Mouse (Mus musculus): ENCODE results near the gene Prdm11. TPM values are rescaled to one million over a fixed set of nuclear protein-coding genes. Genes with fewer than 3 reads are reported as not detected.

Prdm11 gene
- polyA plus RNA-seq, 1 experiment from 2014 or later = 2.1 TPM

DNA sequence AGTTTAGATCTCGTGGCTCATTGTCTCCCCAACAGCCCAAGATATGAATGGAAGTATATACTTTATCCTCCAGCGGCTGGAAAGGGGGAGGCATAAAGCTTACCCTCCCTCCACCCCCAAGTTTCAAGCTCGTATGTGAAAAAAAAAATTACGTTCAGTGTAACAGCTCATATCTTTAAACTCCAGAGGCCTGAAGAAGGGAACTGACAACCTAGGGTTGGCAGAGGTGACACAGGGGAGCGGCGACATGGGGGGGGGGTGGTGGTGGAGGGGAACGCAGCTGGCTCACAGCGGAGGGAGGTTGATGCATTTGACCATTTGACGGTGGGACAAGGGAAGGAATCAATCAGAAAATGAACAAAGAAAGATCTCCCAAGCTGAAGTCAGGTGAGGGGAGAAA, 74.9 kb downstream of the Prdm11 start:
- Histone ChIP-seq H3K4me3 (replicated peaks) (no peak overlapping the region), H3K27ac (no peak overlapping the region), H3K9me3 (no peaks in the 10 kb centered on the region), H3K4me2 (no peak overlapping the region), H3K36me3 (replicated peaks) (peaks cover 51% of the 10 kb centered on the region), H3K9ac (no peak overlapping the region), H3K27me3 (no peaks in the 10 kb centered on the region), H3K4me1 (peaks cover 15% of the 10 kb centered on the region)
- WGBS = 85% methylated on average over 9 of the region's 9 CpGs
- no peak for ATAC-seq (ENCODE audit: low FRiP score)

DNA sequence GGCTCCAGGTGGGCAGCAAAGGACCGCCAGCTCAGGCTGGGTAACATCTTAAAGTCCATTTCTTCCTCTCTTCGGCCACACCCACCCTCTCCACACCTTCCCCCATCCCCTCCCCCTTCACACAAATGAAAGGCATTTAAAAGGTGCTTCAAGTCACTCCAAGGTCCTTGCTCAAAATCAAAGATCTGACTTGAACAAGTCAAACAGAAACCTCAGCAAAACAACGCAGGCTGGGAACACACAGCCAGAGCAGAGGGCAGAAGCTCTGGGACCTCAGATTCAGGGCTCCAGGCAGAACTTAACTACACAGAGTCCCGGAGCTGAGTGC, 78.2 kb downstream of the Prdm11 start:
- peaks cover 15% of the 10 kb centered on the region for H3K4me1 ChIP-seq
- no peak overlapping the region for H3K4me3 ChIP-seq (replicated peaks)
- H3K9ac ChIP-seq = no peak overlapping the region
- H3K27ac ChIP-seq = no peak overlapping the region
- H3K27me3 ChIP-seq = no peaks in the 10 kb centered on the region
- H3K9me3 ChIP-seq = no peaks in the 10 kb centered on the region
- 64% methylated on average over 4 of the region's 4 CpGs for WGBS
- peaks cover 20% of the 10 kb centered on the region for H3K36me3 ChIP-seq (replicated peaks)
- ATAC-seq (ENCODE audit: low FRiP score) = no peak
- no peak overlapping the region for H3K4me2 ChIP-seq

DNA sequence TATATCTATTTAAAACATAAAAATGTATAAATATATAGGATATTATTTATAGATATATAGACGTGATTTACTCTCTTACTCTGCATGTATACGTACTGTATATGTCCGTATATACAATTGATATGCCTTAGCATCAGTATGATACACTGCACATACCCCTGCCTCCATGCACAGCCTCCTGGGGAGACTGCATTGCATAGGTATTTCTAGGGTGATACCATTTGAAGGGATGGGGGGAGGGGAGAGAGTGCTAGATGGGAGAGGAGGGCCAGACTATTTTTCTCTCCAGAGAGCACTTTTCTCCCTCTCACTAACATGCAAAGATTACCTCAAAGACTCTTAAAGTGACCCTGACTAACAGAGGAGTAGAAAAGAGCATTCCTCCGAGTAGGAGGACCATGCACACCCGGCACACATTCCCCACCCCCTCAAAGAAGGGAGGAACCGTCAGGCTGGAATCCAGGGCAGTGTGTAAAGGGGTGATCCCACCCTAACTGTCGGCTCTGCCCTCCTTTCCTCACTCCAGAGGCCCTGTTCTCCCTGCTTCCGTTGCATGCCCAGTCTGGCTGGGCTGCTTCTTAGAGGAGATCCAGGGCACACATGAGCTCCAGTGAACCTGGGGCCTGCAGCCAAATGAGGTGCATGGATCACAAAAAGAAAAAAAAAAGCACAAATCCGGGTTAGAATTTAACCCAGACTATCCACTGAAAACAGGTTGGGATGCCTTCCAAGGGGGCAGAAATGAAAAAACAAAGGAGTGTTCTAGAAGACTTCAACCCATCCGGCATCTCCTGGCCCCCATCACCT, 78.7 kb downstream of the Prdm11 start:
- H3K4me1 ChIP-seq = peaks cover 15% of the 10 kb centered on the region
- H3K9ac ChIP-seq = no peak overlapping the region
- H3K9me3 ChIP-seq = no peaks in the 10 kb centered on the region
- H3K27ac ChIP-seq = no peak overlapping the region
- H3K4me2 ChIP-seq = no peak overlapping the region
- peak; percentile 39; the same call in 1 of the 2 replicates for ATAC-seq (ENCODE audit: low FRiP score)
- no peak overlapping the region for H3K4me3 ChIP-seq (replicated peaks)
- 26% methylated on average over 10 of the region's 10 CpGs for WGBS
- H3K27me3 ChIP-seq = no peaks in the 10 kb centered on the region
- peaks cover 14% of the 10 kb centered on the region for H3K36me3 ChIP-seq (replicated peaks)

DNA sequence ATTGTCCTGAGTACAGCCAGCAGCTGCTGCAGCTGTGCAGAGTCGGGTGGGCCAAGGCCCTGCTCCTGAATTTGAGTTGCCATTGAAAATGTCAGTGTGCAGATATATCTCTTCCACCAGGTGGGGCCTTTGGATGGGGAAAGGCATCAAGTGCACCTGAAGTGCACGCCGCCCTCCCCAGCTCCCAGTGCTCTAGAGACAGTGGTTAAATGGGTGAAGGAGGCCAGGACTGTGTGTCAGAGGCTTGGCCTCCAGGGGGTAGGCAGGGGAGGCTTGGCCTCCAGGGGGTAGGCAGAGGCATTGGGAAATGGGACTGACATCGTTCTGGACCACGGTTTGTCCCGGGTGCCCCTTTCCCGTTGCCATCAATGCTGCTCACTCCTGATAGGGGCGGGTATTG, 79.7 kb downstream of the Prdm11 start:
- no peak overlapping the region for H3K4me2 ChIP-seq
- 59% methylated on average over 8 of the region's 8 CpGs for WGBS
- peaks cover 15% of the 10 kb centered on the region for H3K4me1 ChIP-seq
- peaks cover 10% of the 10 kb centered on the region; the same call in 1 of the 2 replicates for H3K36me3 ChIP-seq (replicated peaks)
- ATAC-seq (ENCODE audit: low FRiP score) = no peak
- H3K4me3 ChIP-seq (replicated peaks) = no peak overlapping the region
- H3K27me3 ChIP-seq = no peaks in the 10 kb centered on the region
- H3K27ac ChIP-seq = no peak overlapping the region
- no peak overlapping the region for H3K9ac ChIP-seq
- H3K9me3 ChIP-seq = no peaks in the 10 kb centered on the region

DNA sequence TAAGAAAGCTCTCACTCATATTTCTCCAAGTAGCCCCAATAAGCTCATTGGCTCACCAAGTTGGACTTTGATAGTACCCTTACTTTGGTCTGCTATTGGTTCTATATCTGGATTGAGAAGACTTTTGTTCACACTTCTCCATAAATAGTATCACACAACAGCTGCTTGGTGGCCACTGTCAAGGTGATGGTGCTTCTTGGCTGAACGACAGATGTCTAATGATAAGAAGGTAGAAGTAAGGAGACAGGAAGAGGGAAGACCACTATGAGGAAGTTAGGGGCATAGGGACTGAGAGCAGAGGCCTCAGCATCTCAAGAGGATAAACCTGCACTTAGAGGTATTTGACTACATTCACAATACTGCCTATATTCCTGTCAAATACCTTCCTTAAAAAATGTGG, 81.6 kb downstream of the Prdm11 start:
- no peak overlapping the region for H3K9ac ChIP-seq
- no peaks in the 10 kb centered on the region for H3K27me3 ChIP-seq
- WGBS = 97% methylated on average over 1 of the region's 1 CpGs
- H3K9me3 ChIP-seq = no peaks in the 10 kb centered on the region
- peaks cover 15% of the 10 kb centered on the region for H3K4me1 ChIP-seq
- H3K4me3 ChIP-seq (replicated peaks) = no peak overlapping the region
- no peak overlapping the region for H3K27ac ChIP-seq
- no peak overlapping the region for H3K4me2 ChIP-seq
- H3K36me3 ChIP-seq (replicated peaks) = 0 out of 2 replicates have a peak, but pooled peaks cover 5% of the 10 kb centered on the region
- ATAC-seq (ENCODE audit: low FRiP score) = no peak

DNA sequence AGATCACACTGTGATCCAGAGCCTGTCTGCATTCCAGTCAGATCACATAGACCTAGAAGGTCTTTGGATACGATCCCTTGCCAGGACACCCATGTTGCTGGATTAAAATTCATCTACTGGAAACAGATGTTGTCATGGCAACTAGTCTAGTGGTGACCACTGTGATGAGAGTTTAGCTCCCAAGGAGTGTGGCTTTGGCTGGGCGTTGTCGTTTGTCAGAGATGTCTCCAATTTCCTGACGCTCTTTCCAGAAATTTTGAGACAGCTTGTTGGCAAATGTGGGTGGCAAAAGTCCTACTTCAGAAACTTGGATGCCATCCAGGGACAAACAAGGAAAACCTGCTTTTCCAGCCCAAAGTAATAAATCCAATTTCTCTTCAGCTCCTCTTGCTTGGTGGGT, 87.3 kb downstream of the Prdm11 start:
- Histone ChIP-seq H3K36me3 (replicated peaks) (no peaks in the 10 kb centered on the region), H3K27me3 (no peaks in the 10 kb centered on the region), H3K9ac (no peak overlapping the region), H3K27ac (no peak overlapping the region), H3K4me3 (replicated peaks) (no peak overlapping the region), H3K4me2 (no peak overlapping the region), H3K9me3 (no peaks in the 10 kb centered on the region), H3K4me1 (no peaks in the 10 kb centered on the region)
- WGBS = 72% methylated on average over 4 of the region's 4 CpGs
- no peak for ATAC-seq (ENCODE audit: low FRiP score)

DNA sequence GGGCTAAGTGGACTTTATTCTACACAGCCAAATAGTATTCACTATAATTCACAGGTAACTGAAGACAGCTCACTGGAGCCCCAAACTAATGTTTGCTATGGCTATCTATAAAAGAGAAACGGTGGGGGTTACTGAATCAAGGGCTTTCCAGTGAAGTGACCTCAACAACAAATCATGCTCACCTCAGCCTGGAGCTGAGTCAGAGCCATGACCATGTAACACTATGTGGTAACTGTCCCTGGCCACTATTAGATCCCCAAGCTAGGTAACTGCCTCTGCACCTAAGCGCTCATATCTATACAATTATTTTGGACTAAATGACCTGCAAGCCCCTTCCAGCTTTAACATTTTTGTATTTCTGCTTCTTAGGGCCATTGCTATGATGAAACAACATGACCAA, 89.0 kb downstream of the Prdm11 start:
- no peaks in the 10 kb centered on the region for H3K36me3 ChIP-seq (replicated peaks)
- no peak for ATAC-seq (ENCODE audit: low FRiP score)
- H3K27me3 ChIP-seq = no peaks in the 10 kb centered on the region
- H3K4me2 ChIP-seq = no peak overlapping the region
- no peak overlapping the region for H3K4me3 ChIP-seq (replicated peaks)
- H3K9me3 ChIP-seq = no peaks in the 10 kb centered on the region
- WGBS = 82% methylated on average over 2 of the region's 2 CpGs
- no peak overlapping the region for H3K27ac ChIP-seq
- H3K4me1 ChIP-seq = no peaks in the 10 kb centered on the region
- no peak overlapping the region for H3K9ac ChIP-seq

DNA sequence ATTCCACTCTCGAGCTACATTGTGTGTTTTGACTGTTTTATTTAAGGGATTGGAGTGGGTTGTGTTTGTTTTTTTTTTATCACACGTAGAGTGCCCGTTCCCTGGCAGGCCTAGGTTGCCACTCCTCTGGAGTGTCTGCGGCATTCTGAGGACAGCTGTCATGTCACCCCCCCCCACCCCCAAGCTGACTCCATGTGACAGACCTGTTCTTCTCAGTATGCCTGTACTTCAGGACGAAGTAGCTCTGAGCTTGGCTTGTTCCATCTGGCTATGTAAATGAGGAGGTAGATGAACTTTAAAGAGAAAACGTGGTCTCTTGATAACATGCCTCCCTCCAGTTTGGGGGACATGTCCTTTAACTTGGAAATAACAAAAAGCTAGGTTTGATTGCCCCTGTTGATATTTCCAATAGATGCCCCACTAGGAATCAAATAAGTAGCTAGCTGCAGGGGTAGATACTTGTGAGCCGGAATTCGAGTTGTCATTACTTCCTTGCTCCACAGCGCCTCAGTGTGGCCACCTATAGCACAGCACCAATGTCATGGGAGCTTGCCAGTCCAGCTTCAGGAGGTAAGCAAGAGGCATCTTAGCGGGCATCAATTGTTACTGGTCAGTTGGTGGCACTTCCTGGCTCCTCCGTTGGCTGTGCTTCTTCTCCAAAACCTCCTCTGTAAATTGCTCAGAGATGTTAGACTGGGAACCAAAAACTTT, 91.4 kb downstream of the Prdm11 start:
- no peak for ATAC-seq (ENCODE audit: low FRiP score)
- H3K4me2 ChIP-seq = no peak overlapping the region
- no peak overlapping the region for H3K4me3 ChIP-seq (replicated peaks)
- H3K27ac ChIP-seq = no peak overlapping the region
- WGBS = 44% methylated on average over 11 of the region's 11 CpGs
- H3K9ac ChIP-seq = no peak overlapping the region
- H3K4me1 ChIP-seq = no peaks in the 10 kb centered on the region
- no peaks in the 10 kb centered on the region for H3K27me3 ChIP-seq
- no peaks in the 10 kb centered on the region for H3K9me3 ChIP-seq
- no peaks in the 10 kb centered on the region for H3K36me3 ChIP-seq (replicated peaks)

DNA sequence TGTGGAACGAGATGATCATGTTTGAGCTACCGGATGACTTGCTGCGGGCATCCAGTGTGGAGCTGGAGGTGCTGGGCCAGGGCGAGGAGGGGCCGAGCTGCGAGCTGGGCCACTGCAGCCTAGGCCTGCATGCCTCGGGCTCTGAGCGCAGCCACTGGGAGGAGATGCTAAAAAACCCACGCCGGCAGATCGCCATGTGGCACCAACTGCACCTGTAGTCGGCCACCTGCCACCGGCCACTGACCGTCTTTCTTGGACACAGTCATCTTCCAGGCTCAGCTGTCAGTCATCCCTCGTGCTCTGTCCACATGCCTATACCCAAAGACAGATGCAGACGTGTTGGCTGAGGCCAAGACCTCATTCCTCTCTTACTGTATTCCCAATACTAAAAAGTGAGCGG, 92.5 kb downstream of the Prdm11 start:
- H3K9me3 ChIP-seq = no peaks in the 10 kb centered on the region
- 91% methylated on average over 17 of the region's 17 CpGs for WGBS
- H3K27ac ChIP-seq = no peak overlapping the region
- H3K4me2 ChIP-seq = no peak overlapping the region
- H3K4me1 ChIP-seq = peaks cover 3% of the 10 kb centered on the region; the same call in 1 of the 2 replicates
- no peaks in the 10 kb centered on the region for H3K27me3 ChIP-seq
- no peak overlapping the region for H3K4me3 ChIP-seq (replicated peaks)
- no peak for ATAC-seq (ENCODE audit: low FRiP score)
- no peaks in the 10 kb centered on the region for H3K36me3 ChIP-seq (replicated peaks)
- no peak overlapping the region for H3K9ac ChIP-seq

DNA sequence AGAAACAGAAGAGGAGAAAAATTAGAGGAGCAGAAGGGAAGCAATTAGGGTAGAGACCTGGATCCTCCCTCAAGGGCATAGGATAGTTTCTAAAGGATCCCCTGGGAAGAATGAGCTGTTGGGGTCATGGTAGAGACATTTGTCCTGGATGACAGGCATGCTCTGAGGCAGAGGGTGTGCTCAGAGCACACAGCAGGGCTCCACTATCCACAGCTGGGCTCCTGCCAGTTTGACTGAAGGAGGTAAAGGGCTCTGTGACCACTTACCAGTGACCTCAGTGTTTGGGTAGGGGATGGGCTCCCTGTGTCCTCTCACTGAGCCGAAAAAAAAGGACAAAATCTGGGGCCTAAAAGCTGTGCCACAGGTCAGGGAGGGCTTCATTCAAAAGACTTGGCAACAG, 96.4 kb downstream of the Prdm11 start:
- Histone ChIP-seq H3K27ac (no peak overlapping the region), H3K36me3 (replicated peaks) (no peaks in the 10 kb centered on the region), H3K4me3 (replicated peaks) (no peak overlapping the region), H3K27me3 (no peaks in the 10 kb centered on the region), H3K9me3 (no peaks in the 10 kb centered on the region), H3K4me1 (peaks cover 15% of the 10 kb centered on the region), H3K9ac (no peak overlapping the region), H3K4me2 (no peak overlapping the region)
- no peak for ATAC-seq (ENCODE audit: low FRiP score)
- 67% methylated on average over 1 of the region's 1 CpGs for WGBS

DNA sequence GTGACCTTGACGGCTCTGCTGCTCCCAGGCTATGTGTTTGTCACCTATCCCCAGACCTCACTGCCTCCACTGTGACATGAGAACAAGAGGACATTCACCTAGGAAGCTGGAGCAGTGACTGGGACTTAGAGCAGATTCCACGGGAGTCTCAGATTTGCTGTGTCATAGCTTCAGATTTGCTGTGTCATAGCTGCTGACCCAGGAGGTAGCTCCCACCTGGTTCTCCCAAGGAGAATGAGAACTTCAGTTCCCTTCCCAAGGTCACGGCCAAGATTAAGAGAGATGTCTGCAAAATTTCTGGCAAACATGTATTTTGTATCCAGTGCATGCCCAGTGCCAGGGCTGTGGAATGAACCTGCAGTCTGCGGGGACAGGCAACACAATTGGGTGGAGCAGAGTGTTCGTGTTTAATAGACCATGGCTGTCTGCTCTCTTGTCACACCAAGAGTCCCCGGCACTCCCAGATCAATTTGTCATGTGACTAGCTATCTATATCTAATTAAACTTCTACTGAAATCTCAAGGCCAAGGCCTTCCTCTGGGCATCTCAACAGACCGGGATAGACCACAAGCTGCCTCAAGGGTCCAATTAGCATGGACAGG, 97.2 kb downstream of the Prdm11 start:
- Histone ChIP-seq H3K4me1 (peaks cover 15% of the 10 kb centered on the region), H3K4me2 (no peak overlapping the region), H3K9me3 (no peaks in the 10 kb centered on the region), H3K27me3 (no peaks in the 10 kb centered on the region), H3K4me3 (replicated peaks) (no peak overlapping the region), H3K27ac (no peak overlapping the region), H3K9ac (no peak overlapping the region), H3K36me3 (replicated peaks) (no peaks in the 10 kb centered on the region)
- no peak for ATAC-seq (ENCODE audit: low FRiP score)
- WGBS = 61% methylated on average over 7 of the region's 7 CpGs

DNA sequence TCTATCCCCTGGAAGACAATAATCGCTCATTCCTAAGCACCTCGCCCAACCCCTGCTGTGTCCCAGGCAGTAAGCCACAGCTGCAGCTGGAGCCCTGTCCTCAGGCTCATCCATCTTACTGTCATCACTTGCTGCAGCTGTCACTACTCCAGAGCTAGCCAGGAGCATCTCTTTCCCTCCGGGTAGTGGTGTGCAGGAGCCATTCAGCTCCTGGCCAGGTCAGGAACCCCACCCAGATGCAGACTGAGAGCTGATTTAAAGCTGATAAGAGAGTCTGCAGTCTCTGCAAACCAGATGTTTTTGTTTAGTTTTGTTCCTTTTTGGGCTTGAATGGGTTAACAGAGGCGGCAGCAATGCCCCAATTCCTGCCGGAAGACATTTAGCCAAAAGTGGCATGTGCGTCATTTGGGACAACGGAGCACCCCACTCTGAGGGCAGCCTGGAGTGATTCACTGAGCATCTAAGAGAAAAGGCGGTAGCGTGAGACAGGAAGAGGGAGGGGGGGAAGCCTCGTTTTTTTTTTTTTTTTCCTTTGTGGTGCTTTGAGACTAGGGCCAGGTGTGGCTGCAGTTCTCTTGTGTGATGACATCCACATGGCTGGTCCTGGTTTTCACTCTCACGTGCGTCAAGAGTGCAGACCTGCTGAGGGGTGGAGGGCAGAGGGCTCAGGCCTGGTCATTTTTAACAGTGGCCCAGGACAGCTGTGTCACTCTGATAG, 97.8 kb downstream of the Prdm11 start:
- Histone ChIP-seq H3K4me2 (no peak overlapping the region), H3K27me3 (no peaks in the 10 kb centered on the region), H3K4me3 (replicated peaks) (no peak overlapping the region), H3K36me3 (replicated peaks) (no peaks in the 10 kb centered on the region), H3K27ac (no peak overlapping the region), H3K4me1 (peaks cover 15% of the 10 kb centered on the region), H3K9ac (no peak overlapping the region), H3K9me3 (no peaks in the 10 kb centered on the region)
- ATAC-seq (ENCODE audit: low FRiP score) = peak; percentile 36; the same call in 1 of the 2 replicates
- 12% methylated on average over 12 of the region's 12 CpGs for WGBS
